Mouse (Mus musculus): Measurements from ENCODE around the gene Pxdc1. TPM values are rescaled to one million over a fixed set of nuclear protein-coding genes. Genes with fewer than 3 reads are reported as not detected.

The Pxdc1 gene
- total and polyA plus RNA-seq, 3 experiments, result not detected

- H3K4me3 ChIP-seq (ENCODE audit: control insufficient read depth in 1 of 2, insufficient read depth in 1 of 2, low read depth in 2 of 2, low read length in 2 of 2), result no peak overlapping the region
- no peaks in the 10 kb centered on the region for H3K9me3 ChIP-seq (replicated peaks; ENCODE audit: insufficient read depth, low read length)
- H3K79me2 ChIP-seq (ENCODE audit: control insufficient read depth, insufficient read depth, low read length, poor library complexity), result no peaks in the 10 kb centered on the region
- TF ChIP-seq CTCF (IDR thresholded peaks at IDR 0.05 in 2 of 3, conservative IDR thresholded peaks at IDR 0.05 in 1 of 3; ENCODE audit: control insufficient read depth in 1 of 3, insufficient read depth in 1 of 3, low read depth in 2 of 3, low read length in 3 of 3, poor library complexity in 1 of 3, severe bottlenecking in 1 of 3) (no peak), TBP (IDR thresholded peaks at IDR 0.05; ENCODE audit: low read depth, low read length) (no peak), TCF12 (IDR thresholded peaks at IDR 0.05; ENCODE audit: low read depth, low read length) (no peak), MEF2A (IDR thresholded peaks at IDR 0.05; ENCODE audit: extremely low read depth, insufficient replicate concordance, low read depth, low read length, poor library complexity, severe bottlenecking) (no peak), USF2 (IDR thresholded peaks at IDR 0.05; ENCODE audit: borderline replicate concordance in 1 of 2, insufficient read depth in 1 of 2, low read depth in 1 of 2, low read length in 2 of 2) (no peak), POLR2AphosphoS5 (IDR thresholded peaks at IDR 0.05; ENCODE audit: borderline replicate concordance, low read depth, low read length) (no peak), MYC (IDR thresholded peaks at IDR 0.05; ENCODE audit: low read depth, low read length) (no peak), UBTF (IDR thresholded peaks at IDR 0.05; ENCODE audit: borderline replicate concordance, insufficient read depth, low read depth, low read length) (no peak), NELFE (IDR thresholded peaks at IDR 0.05; ENCODE audit: low read depth, low read length) (no peak), RCOR1 (IDR thresholded peaks at IDR 0.05; ENCODE audit: low read depth, low read length) (no peak), ELF1 (IDR thresholded peaks at IDR 0.05; ENCODE audit: low read depth, low read length) (no peak), MAX (IDR thresholded peaks at IDR 0.05; ENCODE audit: low read length) (no peak), SMC3 (IDR thresholded peaks at IDR 0.05; ENCODE audit: low read depth, low read length) (no peak)
- no peaks in the 10 kb centered on the region for H3K4me1 ChIP-seq (ENCODE audit: control insufficient read depth in 1 of 2, insufficient read depth in 2 of 2, low read length in 2 of 2)
- H3K27me3 ChIP-seq (ENCODE audit: control insufficient read depth in 1 of 2, insufficient read depth in 2 of 2, low read length in 2 of 2), result peaks cover 0 to 2% of the 10 kb centered on the region in 2 experiments; a peak in 3 of 4 replicates
- DNase-seq (ENCODE audit: low read depth, low spot score), result no peak
- no peak overlapping the region for H3K27ac ChIP-seq (ENCODE audit: control insufficient read depth, low read depth, low read length)
- no peaks in the 10 kb centered on the region for H3K36me3 ChIP-seq (ENCODE audit: control insufficient read depth in 1 of 2, insufficient read depth in 2 of 2, low read length in 2 of 2)
- no peak overlapping the region for H3K9ac ChIP-seq (ENCODE audit: control insufficient read depth, low read depth, low read length, poor library complexity, severe bottlenecking)
These were observed 2.3 kb downstream of the Pxdc1 start for GRCm38 (mm10) chr13:34650953-34651352.

- H3K9me3 ChIP-seq (replicated peaks; ENCODE audit: insufficient read depth, low read length), result no peaks in the 10 kb centered on the region
- H3K4me1 ChIP-seq (ENCODE audit: control insufficient read depth in 1 of 2, insufficient read depth in 2 of 2, low read length in 2 of 2), result no peaks in the 10 kb centered on the region
- H3K9ac ChIP-seq (ENCODE audit: control insufficient read depth, low read depth, low read length, poor library complexity, severe bottlenecking), result no peak overlapping the region
- H3K79me2 ChIP-seq (ENCODE audit: control insufficient read depth, insufficient read depth, low read length, poor library complexity), result no peaks in the 10 kb centered on the region
- DNase-seq (ENCODE audit: low read depth, low spot score), result no peak
- H3K4me3 ChIP-seq (ENCODE audit: control insufficient read depth in 1 of 2, insufficient read depth in 1 of 2, low read depth in 2 of 2, low read length in 2 of 2), result no peak overlapping the region
- TF ChIP-seq TAL1 (IDR thresholded peaks at IDR 0.05; ENCODE audit: low read length), result no peak
- no peak for TF ChIP-seq KAT2A (conservative IDR thresholded peaks at IDR 0.05; ENCODE audit: low read depth, low read length)
- no peak for TF ChIP-seq POLR2AphosphoS5 (IDR thresholded peaks at IDR 0.05; ENCODE audit: borderline replicate concordance, low read depth, low read length)
- TF ChIP-seq MAZ (IDR thresholded peaks at IDR 0.05; ENCODE audit: low read depth, low read length), result no peak
- TF ChIP-seq CTCF (IDR thresholded peaks at IDR 0.05 in 2 of 3, conservative IDR thresholded peaks at IDR 0.05 in 1 of 3; ENCODE audit: control insufficient read depth in 1 of 3, insufficient read depth in 1 of 3, low read depth in 2 of 3, low read length in 3 of 3, poor library complexity in 1 of 3, severe bottlenecking in 1 of 3), result no peak
- TF ChIP-seq TCF12 (IDR thresholded peaks at IDR 0.05; ENCODE audit: low read depth, low read length), result no peak
- no peak for TF ChIP-seq POLR2A (IDR thresholded peaks at IDR 0.05; ENCODE audit: control insufficient read depth in 1 of 2, insufficient read depth in 1 of 2, low read depth in 1 of 2, low read length in 2 of 2, poor library complexity in 1 of 2)
- TF ChIP-seq RAD21 (IDR thresholded peaks at IDR 0.05; ENCODE audit: low read depth, low read length), result no peak
- TF ChIP-seq ELF1 (IDR thresholded peaks at IDR 0.05; ENCODE audit: low read depth, low read length), result no peak
- no peak for TF ChIP-seq RCOR1 (IDR thresholded peaks at IDR 0.05; ENCODE audit: low read depth, low read length)
- no peak for TF ChIP-seq USF2 (IDR thresholded peaks at IDR 0.05; ENCODE audit: borderline replicate concordance in 1 of 2, insufficient read depth in 1 of 2, low read depth in 1 of 2, low read length in 2 of 2)
- no peak for TF ChIP-seq ETS1 (IDR thresholded peaks at IDR 0.05; ENCODE audit: low read depth, low read length)
- TF ChIP-seq HCFC1 (IDR thresholded peaks at IDR 0.05; ENCODE audit: low read depth, low read length), result no peak
- TF ChIP-seq MEF2A (IDR thresholded peaks at IDR 0.05; ENCODE audit: extremely low read depth, insufficient replicate concordance, low read depth, low read length, poor library complexity, severe bottlenecking), result no peak
- TF ChIP-seq BHLHE40 (IDR thresholded peaks at IDR 0.05; ENCODE audit: borderline replicate concordance, low read depth, low read length), result no peak
- H3K27me3 ChIP-seq (ENCODE audit: control insufficient read depth in 1 of 2, insufficient read depth in 2 of 2, low read length in 2 of 2), result peaks cover 0 to 2% of the 10 kb centered on the region in 2 experiments; a peak in 3 of 4 replicates
- H3K27ac ChIP-seq (ENCODE audit: control insufficient read depth, low read depth, low read length), result no peak overlapping the region
- H3K36me3 ChIP-seq (ENCODE audit: control insufficient read depth in 1 of 2, insufficient read depth in 2 of 2, low read length in 2 of 2), result no peaks in the 10 kb centered on the region
These were observed 2.9 kb downstream of the Pxdc1 start for GRCm38 (mm10) chr13:34650371-34650770.
